Mouse (Mus musculus) cortical plate, adult 2 months (tissue): ENCODE measurements around the gene Phc2.

Source experiments
- CTCF ChIP-seq: fragments of 200-500 bp; IDR thresholded peaks from 2 replicates; pipeline ENCODE4 v1.5.1; 2011; ENCODE audit warnings: mild to moderate bottlenecking, control low read depth, low read length; ENCODE audit not compliant: insufficient read depth; ENCODE audit errors: extremely low read depth
- POLR2A ChIP-seq: fragments of 200-500 bp; IDR thresholded peaks from 2 replicates; pipeline ENCODE4 v1.6.1; 2011; ENCODE audit warnings: mild to moderate bottlenecking, low read length, control low read depth; ENCODE audit not compliant: insufficient read depth; ENCODE audit errors: extremely low read depth

DNA sequence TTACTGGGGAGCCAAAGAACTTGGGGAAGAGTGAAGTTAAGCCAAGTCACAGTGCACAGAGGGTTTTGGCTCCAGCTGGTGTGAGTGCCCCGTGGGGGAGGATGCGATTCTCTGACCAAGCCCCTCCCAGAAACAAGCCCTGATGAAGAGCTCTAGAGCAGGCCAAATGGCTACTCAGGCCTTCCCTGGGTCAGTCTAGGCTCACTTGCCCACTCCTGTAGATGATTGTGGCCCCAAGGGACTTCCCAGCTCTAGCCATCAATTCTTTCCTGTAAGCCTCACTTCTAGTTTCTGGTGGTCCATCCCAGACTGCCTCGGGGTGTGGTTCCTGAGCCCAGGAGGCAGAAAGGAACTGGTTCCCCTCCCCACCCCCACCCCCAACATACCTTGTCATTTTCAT is 100.6 kb downstream of the Phc2 start, which contains the start of gene A3galt2:
- no peak for TF ChIP-seq CTCF
- no peak for TF ChIP-seq POLR2A
